In the genomic region with DNA sequence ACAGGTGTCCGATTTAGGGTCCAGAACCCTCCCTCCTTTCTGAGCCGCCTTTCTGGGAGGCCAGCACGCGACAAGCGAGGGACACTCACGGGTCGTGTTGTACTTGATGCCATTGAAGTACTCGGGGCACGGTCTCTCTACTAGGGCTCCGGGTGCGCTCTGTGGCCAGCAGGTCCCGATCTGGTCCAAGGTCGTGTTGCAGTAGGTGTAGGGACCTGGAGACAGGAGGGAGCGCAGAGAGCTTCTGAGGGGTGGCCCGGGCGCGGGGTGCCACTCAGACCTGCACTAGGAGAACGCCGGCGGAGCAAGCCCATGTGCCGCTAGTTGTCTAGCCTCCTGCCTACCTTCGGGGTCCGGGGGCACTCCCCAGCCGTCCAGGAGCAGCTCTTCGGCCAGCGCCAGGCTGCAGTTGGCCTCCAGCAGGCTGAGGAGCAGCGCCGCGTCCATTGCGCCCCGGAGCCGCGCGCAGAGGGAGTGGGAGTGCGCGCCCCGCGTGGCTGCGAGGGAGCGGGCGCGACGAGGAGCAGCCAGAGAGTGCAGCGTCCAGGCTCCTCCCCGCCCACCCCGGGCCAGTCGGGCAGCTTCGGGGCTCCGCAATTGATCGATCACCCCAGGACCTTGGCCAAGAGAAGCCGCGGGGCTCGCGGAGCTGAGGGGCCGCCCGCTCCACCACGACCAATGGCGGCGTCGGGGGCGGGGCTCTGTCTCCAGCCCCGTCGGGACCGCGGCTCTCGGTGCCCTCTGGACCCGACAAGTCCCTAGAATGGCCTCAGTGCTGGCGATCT, we compare ENCODE assay signal across 7 mouse cellular contexts. TPM values are rescaled to one million over a fixed set of nuclear protein-coding genes. Genes with fewer than 3 reads are reported as not detected.
DNase-seq lines count a peak whose midpoint lies in the region; ATAC-seq and TF ChIP-seq lines count a peak whose summit lies in the region.

No protein-coding gene starts in this region.

- TF ChIP-seq CTCF in E14TG2a.4 (conservative IDR thresholded peaks at IDR 0.05; ENCODE audit: low read length): no peak

- in situ Hi-C loops in ES-E14 (cut with MboI; ENCODE audit: low sequenced_read_pairs in 2 of 2, unreplicated experiment in 2 of 2): no loop called here

- intact Hi-C loops in left cerebral cortex, postnatal 14 days (cut with DNase I): no loop called here

- H3K9me3 ChIP-seq in E14TG2a.4 (ENCODE audit: low read length): no peaks in the 10 kb centered on the region
- H3K9me3 ChIP-seq in ES-E14 (ENCODE audit: control insufficient read depth, insufficient read depth, low read depth, low read length): no peaks in the 10 kb centered on the region
- H3K9me3 ChIP-seq in forebrain, embryonic 14.5 days (replicated peaks; ENCODE audit: control insufficient read depth, low read length): no peaks in the 10 kb centered on the region

- H3K9ac ChIP-seq in ES-E14 (ENCODE audit: insufficient read depth, low read depth, low read length, poor library complexity, severe bottlenecking): peak overlapping the region; percentile 46
- H3K9ac ChIP-seq in forebrain, embryonic 14.5 days (ENCODE audit: low read length): peak overlapping the region; percentile 62

- no peak for DNase-seq in ES-E14 (ENCODE audit: low read depth, low spot score)
- peak; percentile 37 for DNase-seq in forebrain, embryonic 14.5 days (ENCODE audit: low spot score)
- peak; percentile 33 for DNase-seq in kidney, adult 9 months
- DNase-seq in lung, postnatal 4 days: peak; percentile 9 to 39
- DNase-seq in yolk sac, embryonic 10.5 days (ENCODE audit: low spot score): peak; percentile 26
- DNase-seq in left cerebral cortex, postnatal 14 days (ENCODE audit: low spot score in 2 of 2): no peak

- under 1% methylated on average over 51 of the region's 68 CpGs for WGBS in forebrain, embryonic 14.5 days

- H3K36me3 ChIP-seq in E14TG2a.4 (ENCODE audit: insufficient read depth, low read length) (no peaks in the 10 kb centered on the region), ES-E14 (ENCODE audit: control insufficient read depth, insufficient read depth, low read length, poor library complexity, severe bottlenecking) (no peaks in the 10 kb centered on the region)
- no peaks in the 10 kb centered on the region for H3K36me3 ChIP-seq in forebrain, embryonic 14.5 days (ENCODE audit: control insufficient read depth, insufficient read depth, low read length)

- peaks cover 18% of the 10 kb centered on the region for H3K4me1 ChIP-seq in E14TG2a.4 (replicated peaks; ENCODE audit: low read depth, low read length)
- no peaks in the 10 kb centered on the region for H3K4me1 ChIP-seq in ES-E14 (ENCODE audit: control insufficient read depth in 2 of 2, insufficient read depth in 2 of 2, low read length in 2 of 2, poor library complexity in 1 of 2)
- peaks cover 4% of the 10 kb centered on the region; the same call in 1 of the 2 replicates for H3K4me1 ChIP-seq in forebrain, embryonic 14.5 days (ENCODE audit: control insufficient read depth, insufficient read depth, low read length)

- H3K27me3 ChIP-seq in E14TG2a.4 (ENCODE audit: insufficient read depth, low read length): peaks cover 93% of the 10 kb centered on the region
- H3K27me3 ChIP-seq in forebrain, embryonic 14.5 days (replicated peaks; ENCODE audit: control insufficient read depth, insufficient read depth, low read length): peaks cover 36% of the 10 kb centered on the region

- H3K4me2 ChIP-seq in forebrain, embryonic 14.5 days (ENCODE audit: low read length): peak overlapping the region; percentile 70

- H3K27ac ChIP-seq in ES-E14 (ENCODE audit: insufficient read depth, low read depth, low read length, poor library complexity, severe bottlenecking): no peak overlapping the region
- H3K27ac ChIP-seq in forebrain, embryonic 14.5 days (ENCODE audit: low read depth, low read length): no peak overlapping the region

- ATAC-seq in forebrain, embryonic 14.5 days: peak; percentile 61; the same call in 1 of the 2 replicates

- H3K4me3 ChIP-seq in E14TG2a.4 (replicated peaks; ENCODE audit: low read length) (peak overlapping the region; percentile 83), ES-E14 (ENCODE audit: insufficient read depth in 1 of 2, low read depth in 1 of 2, low read length in 2 of 2, poor library complexity in 1 of 2, severe bottlenecking in 1 of 2) (peak overlapping the region; percentile 77)
- H3K4me3 ChIP-seq in forebrain, embryonic 14.5 days (ENCODE audit: low read depth, low read length): peak overlapping the region; percentile 53

TF ChIP-seq in ES-E14, 5 proteins besides CTCF, POLR2A, EP300 and RAD21:
- no peak for TF ChIP-seq ZC3H11A (IDR thresholded peaks at IDR 0.05; ENCODE audit: borderline replicate concordance, low read depth, low read length)

RNA-seq across cellular contexts. Expression of a gene that starts 15.3 kb away (rescaled TPM):
- total RNA-seq in ES-E14 (2012; rRNA removed): 0.67 and 1.1 TPM in 2 replicates
- polyA plus RNA-seq in forebrain, embryonic 14.5 days (2014; fragmentation: Nextera tagmentation; extraction: Ambion mirVana): 0.50 and 0.62 TPM in 2 replicates
- total RNA-seq in left cerebral cortex, postnatal 14 days (2021): 1 to 10 TPM; 2.1 to 3.4 TPM

RNA-seq across cellular contexts. Expression of a gene that starts 57.3 kb away (rescaled TPM):
- not detected in 2 replicates for total RNA-seq in ES-E14 (2012; rRNA removed)
- 0.21 TPM in 1 of 2 replicates, not detected in the other for polyA plus RNA-seq in forebrain, embryonic 14.5 days (2014; fragmentation: Nextera tagmentation; extraction: Ambion mirVana)
- total RNA-seq in left cerebral cortex, postnatal 14 days (2021): not detected

Comparison
In these comparisons a context has a peak if more than half of its experiments do, and no peak if none do; other contexts are left out.
1. DNase-seq: peak in forebrain, embryonic 14.5 days (single experiment), kidney, adult 9 months (single experiment), lung, postnatal 4 days (2 of 2) and yolk sac, embryonic 10.5 days (single experiment); none in ES-E14 (single experiment) and left cerebral cortex, postnatal 14 days (0 of 2).
2. Peak in every context shown above with its lines, with median percentiles within 50 percentile points of each other: H3K4me3 ChIP-seq.